Mouse (Mus musculus) embryonic facial prominence, embryonic 14.5 days (tissue): Measurements from ENCODE around the gene S1pr1. TPM values are rescaled to one million over a fixed set of nuclear protein-coding genes. Genes with fewer than 3 reads are reported as not detected.

Experiments
- ATAC-seq: fragments of 200-750 bp; cut with Nextera tagmentation; 2 replicates; pipeline ENCODE4 v1.8.0; 2017; ENCODE audit warnings: low read depth, moderate number of reproducible peaks, moderate TSS enrichment
- DNase-seq: peaks from one replicate; pipeline ENCODE4 v3.0.0-alpha.2; 2015; ENCODE audit warnings: low spot score
- H3K27ac ChIP-seq: fragments of 300-500 bp; sonication (generic); replicated peaks from 2 replicates; pipeline ENCODE4 v1.5.1; 2014; ENCODE audit warnings: low read depth, mild to moderate bottlenecking, low read length, moderate library complexity
- H3K27me3 ChIP-seq: fragments of 300-500 bp; sonication (generic); replicated peaks from 2 replicates; pipeline ENCODE4 v1.6.1; 2014; ENCODE audit warnings: low read length; ENCODE audit not compliant: control insufficient read depth, insufficient read depth
- H3K36me3 ChIP-seq: fragments of 300-500 bp; sonication (generic); 2 replicates; pipeline ENCODE4 v1.6.1; 2014; ENCODE audit warnings: low read length, mixed read lengths; ENCODE audit not compliant: control insufficient read depth, insufficient read depth
- H3K4me1 ChIP-seq: fragments of 300-500 bp; sonication (generic); 2 replicates; pipeline ENCODE4 v1.6.1; 2014; ENCODE audit warnings: antibody characterized with exemption, low read length; ENCODE audit not compliant: control insufficient read depth, insufficient read depth
- H3K4me2 ChIP-seq: fragments of 300-500 bp; sonication (generic); 2 replicates; pipeline ENCODE4 v1.6.1; 2014; ENCODE audit warnings: low read depth, mild to moderate bottlenecking, low read length, moderate library complexity, mixed read lengths
- H3K4me3 ChIP-seq: fragments of 300-500 bp; sonication (generic); 2 replicates; pipeline ENCODE4 v1.5.1; 2014; ENCODE audit warnings: low read depth, mild to moderate bottlenecking, low read length
- H3K9ac ChIP-seq: fragments of 300-500 bp; sonication (generic); 2 replicates; pipeline ENCODE4 v1.6.1; 2014; ENCODE audit warnings: low read depth, mild to moderate bottlenecking, low read length, moderate library complexity, mixed read lengths
- H3K9me3 ChIP-seq: fragments of 300-500 bp; sonication (generic); 2 replicates; pipeline ENCODE4 v1.6.1; 2016; ENCODE audit warnings: low read length; ENCODE audit not compliant: control insufficient read depth
- WGBS: fragments of 180-500 bp; shearing (Covaris S2); extraction: QIAGEN DNeasy Blood & Tissue Kit; methylation state at CpG from one replicate; pipeline ENCODE4 v1.1.7; 2014; 5-methylcytosine and 5-hydroxymethylcytosine counted together
- polyA plus RNA-seq: library from polyadenylated mRNA; unstranded; fragments of >200 nt; fragmentation: Nextera tagmentation; extraction: Ambion mirVana; gene quantifications from 2 replicates; pipeline ENCODE4 v1.2.1, GENCODE M21; 2014

Gene S1pr1
- polyA plus RNA-seq, 1 experiment from 2014 or later: 28.4 TPM

GRCm38 (mm10) chr3:115660701-115661460 is 54.0 kb downstream of the S1pr1 start:
- no peaks in the 10 kb centered on the region for H3K27me3 ChIP-seq

More at GRCm38 (mm10) chr3:115660701-115661460, 54.0 kb downstream of the S1pr1 start:
- Histone ChIP-seq H3K27ac (no peak overlapping the region), H3K9me3 (no peaks in the 10 kb centered on the region), H3K36me3 (no peaks in the 10 kb centered on the region), H3K4me3 (no peak overlapping the region), H3K4me2 (no peak overlapping the region), H3K4me1 (no peaks in the 10 kb centered on the region), H3K9ac (no peak overlapping the region)
- DNase-seq (peak; percentile 87), ATAC-seq (peak; percentile 88)
- 48% methylated on average over 9 of the region's 9 CpGs for WGBS

Other genes with a start within 250 kb of the S1pr1 start
- gene Dph5, start 172.8 kb upstream of the S1pr1 start, polyA plus RNA-seq: 19.9 and 22.3 TPM in 2 replicates